Mouse (Mus musculus): ENCODE results near the gene Rbm10.

Gene Rbm10

DNA sequence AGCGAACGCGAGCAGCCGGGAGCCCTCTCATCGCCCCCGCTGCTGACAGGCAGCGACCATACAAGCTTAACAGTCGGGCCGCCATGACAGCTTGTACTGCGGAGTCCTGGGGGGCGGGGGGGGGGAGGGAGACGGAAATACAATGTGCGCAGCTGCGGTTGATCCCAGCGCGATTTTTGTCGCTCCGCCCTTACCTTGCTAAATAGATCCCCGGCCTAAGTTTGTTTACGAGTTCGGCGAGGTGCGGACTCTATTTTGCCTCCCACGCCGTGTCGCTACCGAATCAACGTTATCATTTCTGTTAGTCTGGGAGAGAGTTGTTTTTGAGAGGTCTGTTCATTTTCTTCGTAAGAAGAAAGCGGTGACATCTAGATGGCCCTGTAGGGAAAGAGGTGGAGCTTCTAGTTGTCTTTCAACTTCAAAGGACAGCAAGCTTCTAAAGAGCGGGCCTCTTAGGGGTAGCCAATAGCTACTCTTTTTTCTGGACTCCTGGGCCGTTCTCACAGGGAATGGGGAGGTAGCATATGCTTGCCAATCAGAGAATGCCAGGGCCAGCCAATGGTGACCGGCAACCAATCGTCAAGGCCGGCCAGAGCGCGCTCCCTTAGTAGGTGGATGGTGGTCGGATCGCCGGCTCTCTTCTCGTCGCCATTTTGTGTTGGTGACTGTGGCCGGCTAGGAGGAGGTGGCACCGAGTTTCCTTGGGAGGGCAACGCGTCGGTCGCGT is at the start of gene Rbm10, which contains the start of gene Ndufb11:
Gene Rbm10, plus strand, starts transcription at position 328 of the 727 bp plus-strand sequence.
Gene Ndufb11, minus strand, starts transcription at position 444 of the 727 bp plus-strand sequence.
- DNase-seq (ENCODE audit: extremely low read depth, low read depth, low spot score): peak; percentile 23

DNA sequence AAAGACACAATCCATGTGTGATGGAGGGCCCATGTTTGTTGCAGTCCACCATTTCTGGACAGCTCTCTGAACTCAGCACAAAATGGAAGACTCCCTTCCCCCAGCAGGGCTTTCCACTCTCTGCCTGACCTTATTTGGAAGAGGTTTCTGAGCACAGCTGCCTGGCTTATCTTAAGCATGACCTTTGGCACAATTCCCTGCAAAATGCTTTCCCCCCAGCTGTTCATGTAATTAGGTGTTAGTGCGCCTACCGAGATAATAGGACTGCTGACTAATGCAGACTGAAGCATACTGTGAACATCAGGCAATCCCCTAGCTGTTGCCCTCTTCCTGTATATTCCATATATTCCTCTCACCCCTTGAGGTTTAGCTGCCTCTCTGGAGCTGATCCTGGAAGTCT is 46.3 kb upstream of the Rbm10 start:
- no peak for DNase-seq (ENCODE audit: extremely low read depth, low read depth, low spot score)

- no peak for DNase-seq (ENCODE audit: extremely low read depth, low read depth, low spot score)
Observed at GRCm38 (mm10) chrX:20572683-20573082, 44.6 kb upstream of the Rbm10 start.

DNA sequence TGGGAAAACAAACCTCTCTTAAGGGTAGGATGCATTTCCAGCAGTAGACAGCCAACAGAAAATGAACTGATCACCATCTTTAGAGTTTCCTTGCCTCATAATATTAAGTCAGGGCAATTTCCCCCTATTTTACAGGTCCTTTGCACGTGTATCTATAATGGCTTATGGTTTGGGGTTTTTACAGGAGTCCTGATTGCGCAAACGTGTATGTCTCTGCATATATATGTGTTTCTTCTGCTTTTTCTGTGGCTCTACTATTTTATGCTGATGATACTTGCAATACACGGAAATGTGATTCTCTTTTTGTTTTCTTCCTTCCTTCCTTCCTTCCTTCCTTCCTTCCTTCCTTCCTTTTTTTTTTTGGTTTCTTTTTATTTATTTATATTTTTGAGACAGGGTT is 43.4 kb upstream of the Rbm10 start:
- no peak for DNase-seq (ENCODE audit: extremely low read depth, low read depth, low spot score)

DNA sequence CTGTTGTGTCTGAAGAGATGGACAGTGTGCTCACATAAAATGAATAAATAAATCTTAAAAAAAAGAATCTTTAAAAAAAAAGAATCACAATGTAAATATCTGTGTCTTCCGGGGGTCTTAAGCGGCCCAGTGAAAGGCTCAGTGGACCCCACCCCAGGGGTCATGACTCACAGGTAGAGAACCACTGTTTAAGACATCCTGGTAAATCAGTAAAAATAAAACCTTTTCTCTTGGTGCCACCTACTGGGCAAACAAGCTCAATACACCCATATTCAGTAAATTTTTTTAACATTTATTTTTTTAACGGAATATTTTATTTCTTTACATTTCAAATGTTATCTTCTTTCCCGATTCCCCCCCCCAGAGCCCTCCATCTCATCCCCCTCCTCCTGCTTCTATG is 29.3 kb upstream of the Rbm10 start:
- no peak for DNase-seq (ENCODE audit: extremely low read depth, low read depth, low spot score)

- DNase-seq (ENCODE audit: extremely low read depth, low read depth, low spot score): no peak
Observed at GRCm38 (mm10) chrX:20608500-20608899, 8.8 kb upstream of the Rbm10 start.

DNA sequence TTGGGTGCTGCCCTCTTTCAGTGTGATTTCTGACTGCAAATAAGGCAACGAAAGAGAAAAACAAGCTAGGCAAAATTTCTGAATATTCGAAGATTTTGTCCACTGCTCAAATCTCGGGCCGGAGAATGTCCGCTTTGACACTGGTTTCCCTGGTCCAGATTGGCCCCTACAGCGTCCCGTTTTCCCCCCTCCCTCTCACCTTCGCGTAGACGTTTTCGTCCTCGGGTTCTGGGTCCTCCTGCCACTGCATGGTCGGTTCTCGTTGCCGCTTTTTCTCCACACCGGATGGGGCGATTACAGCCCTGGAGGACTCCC is 485 bp upstream of the Rbm10 start:
- no peak for DNase-seq (ENCODE audit: extremely low read depth, low read depth, low spot score)

- DNase-seq (ENCODE audit: extremely low read depth, low read depth, low spot score): no peak
Observed at GRCm38 (mm10) chrX:20617903-20618399, 648 bp downstream of the Rbm10 start.

DNA sequence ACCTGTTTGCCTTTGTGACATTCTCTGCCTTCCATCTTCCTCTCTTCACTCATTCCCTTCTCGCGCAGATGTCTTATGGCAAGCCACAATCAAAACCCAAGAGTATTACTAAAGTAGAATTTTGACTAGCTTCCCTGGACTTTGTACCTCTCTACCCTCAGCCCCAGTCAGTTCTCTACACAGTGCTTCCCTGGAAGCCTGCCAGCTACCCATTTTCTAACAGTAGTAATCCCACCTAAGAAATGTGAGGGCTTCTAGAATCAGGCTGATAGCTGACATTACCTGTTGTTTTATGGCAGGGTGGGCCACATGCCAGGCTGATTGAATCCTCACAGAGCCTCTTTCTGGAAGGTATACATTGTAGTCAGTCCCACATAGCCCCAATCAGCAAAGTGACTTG is 20.8 kb downstream of the Rbm10 start:
- no peak for DNase-seq (ENCODE audit: extremely low read depth, low read depth, low spot score)

DNA sequence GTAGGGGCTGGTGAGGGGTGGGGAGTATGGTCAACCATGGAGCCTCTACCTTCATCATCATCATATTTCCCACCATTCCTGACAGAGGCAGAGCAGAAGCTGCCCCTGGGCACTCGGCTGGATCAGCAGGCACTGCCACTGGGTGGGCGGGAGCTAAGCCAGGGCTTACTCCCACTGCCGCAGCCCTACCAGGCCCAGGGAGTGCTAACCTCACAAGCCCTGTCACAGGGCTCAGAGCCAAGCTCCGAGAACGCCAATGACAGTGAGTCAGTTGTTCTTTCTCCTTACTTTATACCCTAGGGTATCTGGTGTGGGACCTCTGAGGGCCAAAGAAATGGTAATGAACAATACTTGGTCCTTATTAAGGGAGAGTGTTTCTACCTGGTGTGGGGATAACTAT is 27.5 kb downstream of the Rbm10 start:
- no peak for DNase-seq (ENCODE audit: extremely low read depth, low read depth, low spot score)

- DNase-seq (ENCODE audit: extremely low read depth, low read depth, low spot score): no peak
Observed at GRCm38 (mm10) chrX:20657593-20657992, 40.3 kb downstream of the Rbm10 start.

- no peak for DNase-seq (ENCODE audit: extremely low read depth, low read depth, low spot score)
Observed at GRCm38 (mm10) chrX:20658026-20658652, 40.8 kb downstream of the Rbm10 start, which contains the start of gene Uba1. TSS of gene Uba1 (plus strand) at chrX:20658326.

DNA sequence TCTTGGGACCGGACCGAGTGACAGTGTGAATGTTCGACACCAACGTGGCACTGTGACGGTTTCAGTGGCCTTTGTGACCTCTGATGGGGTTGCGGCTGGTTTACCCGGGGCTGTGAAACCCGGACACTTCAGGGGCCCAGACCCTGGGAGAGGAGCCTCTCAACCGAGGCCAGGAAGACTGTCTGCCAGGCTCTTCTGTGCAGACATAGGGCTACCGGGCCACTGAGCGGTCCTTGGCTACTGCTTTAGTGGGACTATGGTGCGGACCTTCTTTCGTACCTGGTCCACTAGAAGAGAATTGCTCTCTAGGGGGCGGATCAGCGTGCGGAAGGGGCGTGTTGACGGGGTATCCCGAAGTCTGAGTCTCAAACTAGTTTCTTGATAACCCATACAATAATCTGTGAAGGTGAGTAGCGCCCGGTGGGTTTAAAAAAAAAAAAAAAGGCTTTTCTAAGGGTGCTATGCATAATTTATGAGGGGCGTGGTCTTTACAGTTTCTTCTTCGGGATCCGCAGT is 41.6 kb downstream of the Rbm10 start:
- DNase-seq (ENCODE audit: extremely low read depth, low read depth, low spot score): no peak

DNA sequence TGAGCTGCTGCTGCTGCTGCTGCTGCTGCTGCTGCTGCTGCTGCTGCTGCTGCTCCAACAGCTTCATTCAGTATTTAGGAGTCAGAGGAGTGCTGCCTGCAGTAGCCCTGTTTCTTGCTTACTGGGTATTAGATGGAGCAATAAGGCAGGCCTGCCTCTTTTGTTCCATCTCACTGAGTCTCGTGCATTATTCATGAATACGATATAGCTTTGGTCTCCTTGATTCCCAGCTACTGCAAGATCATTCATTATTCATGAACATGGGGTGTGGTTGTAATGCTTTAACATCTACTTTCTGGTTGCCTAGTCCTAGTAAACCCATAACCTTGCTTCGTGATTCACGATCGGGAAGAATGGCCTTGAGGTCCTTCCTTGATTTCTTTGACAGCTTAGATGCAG is 45.0 kb downstream of the Rbm10 start:
- no peak for DNase-seq (ENCODE audit: extremely low read depth, low read depth, low spot score)

- DNase-seq (ENCODE audit: extremely low read depth, low read depth, low spot score): peak; percentile 47
Observed at GRCm38 (mm10) chrX:20662716-20663443, 45.6 kb downstream of the Rbm10 start.

- DNase-seq (ENCODE audit: extremely low read depth, low read depth, low spot score): no peak
Observed at GRCm38 (mm10) chrX:20663444-20663790, 46.1 kb downstream of the Rbm10 start.

- DNase-seq (ENCODE audit: extremely low read depth, low read depth, low spot score): peak; percentile 75
Observed at GRCm38 (mm10) chrX:20687519-20688067, 70.3 kb downstream of the Rbm10 start, which contains the start of gene Cdk16. TSS of gene Cdk16 (plus strand) at chrX:20687954.

DNA sequence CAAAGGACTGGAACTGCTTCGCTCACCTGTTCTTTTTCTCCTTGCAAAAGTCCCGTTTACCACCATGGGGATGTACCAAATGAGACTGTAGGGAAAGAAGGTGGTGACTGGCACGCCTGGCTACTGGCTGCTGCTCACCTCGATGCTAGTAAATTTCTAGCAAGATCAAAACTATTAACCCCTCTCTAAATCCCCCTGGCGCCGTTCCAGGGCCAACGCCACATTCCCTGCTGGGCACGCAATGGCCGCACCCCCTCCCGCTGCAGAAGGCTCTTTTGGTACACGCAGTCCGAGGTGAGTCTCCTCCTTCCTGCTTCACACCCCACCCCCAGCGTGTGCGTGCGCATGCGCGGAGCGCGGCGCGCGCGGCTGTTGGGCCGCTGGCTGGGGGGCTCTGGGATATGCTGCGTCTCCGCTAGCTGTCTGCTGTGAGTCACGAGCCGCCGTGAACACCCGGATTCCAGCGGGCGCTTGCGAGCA is 70.8 kb downstream of the Rbm10 start:
- DNase-seq (ENCODE audit: extremely low read depth, low read depth, low spot score): no peak

DNA sequence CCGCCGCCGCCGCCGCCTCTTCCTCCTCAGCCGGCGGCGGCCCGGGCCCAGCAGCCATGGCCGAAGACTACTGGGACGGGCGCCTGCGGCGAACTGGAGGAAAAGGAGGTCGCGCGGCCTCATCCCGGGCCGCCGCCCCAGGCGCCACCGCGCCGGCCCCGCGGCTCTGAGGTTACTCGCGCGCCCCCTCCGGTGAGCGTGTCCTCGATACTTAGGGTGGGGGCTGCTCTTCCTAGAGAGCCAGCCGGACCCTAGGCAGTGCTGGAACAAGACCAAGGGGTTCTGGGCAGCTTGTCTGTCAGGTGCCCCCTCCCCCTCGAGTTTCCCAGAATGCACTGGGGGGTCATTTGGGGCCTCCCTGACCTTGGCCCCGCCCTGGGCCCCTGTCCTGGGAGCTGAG is 71.3 kb downstream of the Rbm10 start:
- DNase-seq (ENCODE audit: extremely low read depth, low read depth, low spot score): no peak

DNA sequence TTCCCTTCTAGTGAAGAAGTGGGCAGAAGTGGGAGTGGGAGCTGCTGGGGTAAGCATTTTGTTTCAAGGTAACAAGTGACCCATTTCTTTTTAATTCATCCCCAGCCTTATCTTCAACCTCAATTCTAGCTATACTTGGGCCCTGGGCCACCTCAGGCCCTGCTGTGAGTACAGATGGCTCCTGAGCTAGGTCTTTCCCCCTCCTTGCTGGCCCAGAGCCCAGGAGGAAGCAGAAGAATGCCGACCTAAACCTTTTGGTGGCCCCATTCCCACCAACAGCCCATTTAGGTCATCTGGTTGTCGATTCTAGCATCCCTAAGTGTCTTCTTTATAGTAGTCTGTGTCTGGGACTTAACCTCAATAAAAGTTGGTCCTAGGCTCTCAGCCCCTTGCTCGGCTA is 74.3 kb downstream of the Rbm10 start:
- DNase-seq (ENCODE audit: extremely low read depth, low read depth, low spot score): no peak

DNA sequence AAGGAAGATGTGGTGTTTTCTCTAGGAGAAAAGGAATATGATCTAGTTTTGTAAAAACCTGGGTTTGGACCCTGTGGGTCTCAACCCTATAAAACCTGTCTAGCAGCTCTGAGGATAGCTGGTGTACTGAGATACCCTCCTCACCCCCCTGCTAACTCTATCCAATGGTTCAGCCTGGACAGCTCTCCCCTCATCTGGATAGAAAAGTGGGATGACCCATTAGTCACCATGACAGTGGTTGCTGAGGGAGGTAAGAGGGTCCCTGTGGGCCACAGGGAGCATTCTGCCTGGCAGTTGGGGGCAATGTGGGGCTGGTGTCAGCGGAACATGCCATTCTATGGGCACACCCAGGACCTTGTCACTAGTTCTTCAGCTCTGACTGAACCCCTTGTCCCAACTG is 75.3 kb downstream of the Rbm10 start:
- no peak for DNase-seq (ENCODE audit: extremely low read depth, low read depth, low spot score)
